Mouse (Mus musculus) heart, postnatal 0 days (tissue): Measurements from ENCODE around the gene Endov.

ENCODE experiments used
- CTCF ChIP-seq: IDR thresholded peaks from 2 replicates; pipeline ENCODE4 v1.5.1; 2016; ENCODE audit warnings: antibody characterized with exemption, control low read depth, low read depth
- EP300 ChIP-seq: IDR thresholded peaks from 2 replicates; pipeline ENCODE4 v1.6.1; 2016; ENCODE audit warnings: antibody characterized with exemption, low read depth

GRCm38 (mm10) chr11:119499297-119499696 lies 8.2 kb downstream of the Endov start:
- no peak for TF ChIP-seq CTCF
- no peak for TF ChIP-seq EP300
